Mouse (Mus musculus) hindbrain, embryonic 14.5 days (tissue): ENCODE measurements at regions not wholly inside any gene's neighbourhood (a gene's known extent, or its start where the extent isn't known, plus 50 kb on each side); places are given as distances from the start of the nearest gene placed in this dataset.
A peak's percentile ranks its signal among the peaks of the same experiment; 100 is the strongest.

Source experiments
- ATAC-seq: fragments of 200-750 bp; cut with Nextera tagmentation; 2 replicates; pipeline ENCODE4 v1.8.0; 2017; ENCODE audit warnings: moderate number of reproducible peaks, mild to moderate bottlenecking, moderate TSS enrichment, moderate library complexity; ENCODE audit not compliant: low FRiP score
- DNase-seq: peaks from one replicate; pipeline ENCODE4 v3.0.0-alpha.2; 2015; ENCODE audit warnings: low spot score
- H3K27ac ChIP-seq: fragments of 300-500 bp; sonication (generic); 2 replicates; pipeline ENCODE4 v1.5.1; 2014; ENCODE audit warnings: mild to moderate bottlenecking, moderate library complexity
- H3K27me3 ChIP-seq: fragments of 300-500 bp; sonication (generic); 2 replicates; pipeline ENCODE4 v1.6.1; 2014; ENCODE audit warnings: mild to moderate bottlenecking, low read length, mixed read lengths; ENCODE audit not compliant: control insufficient read depth, insufficient read depth
- H3K36me3 ChIP-seq: fragments of 300-500 bp; sonication (generic); replicated peaks from 2 replicates; pipeline ENCODE4 v1.6.1; 2014; ENCODE audit not compliant: control insufficient read depth, insufficient read depth
- H3K4me1 ChIP-seq: fragments of 300-500 bp; sonication (generic); replicated peaks from 2 replicates; pipeline ENCODE4 v1.6.1; 2014; ENCODE audit warnings: antibody characterized with exemption, low read length, mixed read lengths; ENCODE audit not compliant: control insufficient read depth, insufficient read depth
- H3K4me2 ChIP-seq: fragments of 300-500 bp; sonication (generic); replicated peaks from 2 replicates; pipeline ENCODE4 v1.6.1; 2014; ENCODE audit warnings: mild to moderate bottlenecking, moderate library complexity
- H3K4me3 ChIP-seq: fragments of 300-500 bp; sonication (generic); replicated peaks from 2 replicates; pipeline ENCODE4 v1.5.1; 2014; ENCODE audit warnings: mild to moderate bottlenecking, low read length
- H3K9ac ChIP-seq: fragments of 300-500 bp; sonication (generic); 2 replicates; pipeline ENCODE4 v1.6.1; 2014
- H3K9me3 ChIP-seq: fragments of 300-500 bp; sonication (generic); 2 replicates; pipeline ENCODE4 v1.6.1; 2016; ENCODE audit warnings: low read length; ENCODE audit not compliant: control insufficient read depth
- WGBS: fragments of 180-500 bp; shearing (Covaris S2); extraction: QIAGEN DNeasy Blood & Tissue Kit; methylation state at CpG from one replicate; pipeline ENCODE4 v1.1.7; 2014; 5-methylcytosine and 5-hydroxymethylcytosine counted together

DNA sequence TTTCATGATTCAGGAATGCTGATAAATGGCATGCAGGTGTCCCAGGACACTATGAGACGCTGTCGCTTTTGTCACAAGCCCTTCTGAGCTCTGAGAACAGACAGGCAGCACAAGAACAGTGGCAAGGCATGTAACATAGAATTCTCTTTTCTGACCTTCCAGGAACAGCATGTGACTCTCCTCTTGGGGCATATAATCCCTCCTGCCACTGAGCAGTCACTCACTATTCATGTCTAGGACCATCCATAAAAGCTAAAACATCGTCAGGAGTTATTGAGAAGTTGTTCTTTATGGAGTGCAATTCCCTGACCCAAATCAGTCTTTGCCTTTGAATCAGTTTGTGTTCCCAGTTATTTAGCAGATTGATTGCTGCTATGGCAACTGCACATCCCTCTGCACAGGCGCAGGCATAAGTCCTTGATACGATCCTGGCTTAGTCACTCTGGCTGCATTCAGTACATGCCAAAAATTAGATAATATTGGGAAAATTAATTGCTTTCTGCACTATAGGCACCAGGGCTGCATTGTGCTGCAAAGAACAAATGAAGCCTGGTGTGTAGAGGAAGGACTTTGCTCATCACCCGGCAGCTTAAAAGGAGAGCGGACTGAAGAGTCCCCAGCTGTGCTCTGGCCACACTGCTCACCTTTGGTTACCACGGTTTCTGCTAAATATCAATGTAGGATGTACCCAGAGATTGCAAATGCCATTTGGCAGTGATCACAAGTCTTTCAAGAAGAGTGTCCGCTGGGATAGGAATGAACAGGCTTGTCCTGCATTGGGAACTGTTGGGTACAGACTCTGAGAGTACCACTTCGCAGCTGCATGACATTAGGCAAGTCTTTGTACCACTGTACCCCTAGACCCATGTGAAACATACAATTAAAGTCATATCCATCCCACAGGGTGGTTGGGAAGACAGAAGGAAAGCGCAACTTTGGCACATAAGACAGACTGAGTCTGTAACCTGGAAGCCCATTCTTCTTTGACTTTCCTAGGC is 288.6 kb downstream of the Elavl2 start:
- Histone ChIP-seq H3K9ac (no peak overlapping the region), H3K4me3 (no peak overlapping the region), H3K4me1 (no peaks in the 10 kb centered on the region), H3K36me3 (no peaks in the 10 kb centered on the region), H3K27ac (0 out of 2 replicates have a peak overlapping the region, but pooled peaks have one; percentile 26), H3K27me3 (no peaks in the 10 kb centered on the region), H3K9me3 (no peaks in the 10 kb centered on the region), H3K4me2 (no peak overlapping the region)
- 0 out of 2 replicates have a peak, but pooled peaks have one; percentile 52 for ATAC-seq
- peak; percentile 39 for DNase-seq
- 69% methylated on average over 11 of the region's 11 CpGs for WGBS

GRCm38 (mm10) chr4:91096086-91096485 is 304.5 kb downstream of the Elavl2 start:
- no peaks in the 10 kb centered on the region for H3K4me1 ChIP-seq
- ATAC-seq (no peak), DNase-seq (no peak)
- no peaks in the 10 kb centered on the region for H3K27me3 ChIP-seq
- H3K9ac ChIP-seq, result no peak overlapping the region
- H3K36me3 ChIP-seq, result no peaks in the 10 kb centered on the region
- no peak overlapping the region for H3K4me3 ChIP-seq
- no peak overlapping the region for H3K27ac ChIP-seq
- no peaks in the 10 kb centered on the region for H3K9me3 ChIP-seq
- no peak overlapping the region for H3K4me2 ChIP-seq

DNA sequence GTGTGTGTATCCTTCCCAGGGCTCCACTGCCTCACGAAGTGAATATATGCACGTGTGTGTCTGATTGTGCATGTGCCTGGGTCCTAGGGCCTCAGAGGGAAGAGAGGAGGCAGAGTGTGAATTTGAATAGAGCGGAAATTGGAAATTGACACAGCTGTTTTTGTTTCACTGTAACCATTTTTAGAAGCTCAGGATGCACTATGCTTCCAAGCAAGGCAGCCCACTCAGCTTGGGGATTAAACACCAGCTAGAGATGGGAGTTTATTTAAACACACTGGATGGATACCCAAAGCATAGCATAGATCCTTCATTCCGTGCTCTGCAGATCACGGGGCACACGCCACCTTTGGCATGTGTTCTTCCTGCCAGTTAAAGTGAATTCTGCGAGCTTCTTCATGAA is 306.2 kb downstream of the Elavl2 start:
- H3K36me3 ChIP-seq, result no peaks in the 10 kb centered on the region
- H3K4me3 ChIP-seq, result no peak overlapping the region
- H3K27ac ChIP-seq, result no peak overlapping the region
- no peak overlapping the region for H3K9ac ChIP-seq
- ATAC-seq (no peak), DNase-seq (no peak)
- no peaks in the 10 kb centered on the region for H3K27me3 ChIP-seq
- no peaks in the 10 kb centered on the region for H3K9me3 ChIP-seq
- 90% methylated on average over 7 of the region's 7 CpGs for WGBS
- no peaks in the 10 kb centered on the region for H3K4me1 ChIP-seq
- no peak overlapping the region for H3K4me2 ChIP-seq

DNA sequence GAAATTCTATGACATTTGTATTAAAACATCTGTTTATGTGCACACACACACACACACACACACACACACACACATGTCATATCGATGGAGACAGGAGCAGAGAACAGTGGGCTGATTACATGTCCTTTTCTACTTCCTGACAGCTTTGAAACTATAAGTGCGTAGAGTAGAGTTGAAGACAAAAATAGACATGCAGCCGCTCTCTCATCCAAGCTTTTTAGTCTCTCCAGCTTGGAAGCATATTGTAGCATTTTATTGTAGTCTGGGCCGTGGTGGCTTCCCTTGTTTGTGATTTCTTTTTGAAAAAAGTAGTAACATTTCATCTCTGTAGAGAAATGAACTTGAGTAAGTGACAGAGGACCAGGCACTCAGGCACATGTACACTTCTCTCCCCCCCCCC is 306.7 kb downstream of the Elavl2 start:
- Histone ChIP-seq H3K9me3 (no peaks in the 10 kb centered on the region), H3K4me3 (no peak overlapping the region), H3K9ac (no peak overlapping the region), H3K27ac (no peak overlapping the region), H3K36me3 (no peaks in the 10 kb centered on the region), H3K4me2 (no peak overlapping the region), H3K27me3 (no peaks in the 10 kb centered on the region), H3K4me1 (no peaks in the 10 kb centered on the region)
- WGBS, result 83% methylated on average over 4 of the region's 4 CpGs
- DNase-seq (no peak), ATAC-seq (no peak)

DNA sequence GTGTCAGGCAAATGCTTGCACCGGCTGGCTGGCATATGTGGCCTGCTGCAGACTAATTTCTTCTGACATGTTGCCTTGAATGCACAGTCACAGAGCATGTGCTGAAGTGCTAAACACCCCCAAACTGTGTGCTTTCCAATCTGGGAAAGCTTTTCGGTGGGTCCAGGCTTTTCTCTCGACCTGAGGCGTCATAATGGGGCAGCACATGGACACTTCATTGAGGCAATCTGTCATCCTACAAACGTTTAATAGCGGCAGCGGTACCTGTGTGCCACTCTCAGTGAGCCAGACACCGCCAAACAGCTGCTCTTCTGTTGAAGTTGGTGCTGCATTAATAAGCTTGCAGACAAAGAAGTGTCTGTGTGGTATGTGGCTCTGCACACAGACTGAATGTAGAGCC is 308.3 kb downstream of the Elavl2 start:
- Histone ChIP-seq H3K4me1 (no peaks in the 10 kb centered on the region), H3K9ac (no peak overlapping the region), H3K27ac (peak overlapping the region; percentile 64), H3K4me2 (no peak overlapping the region; the same call in 1 of the 2 replicates), H3K27me3 (no peaks in the 10 kb centered on the region), H3K4me3 (no peak overlapping the region), H3K9me3 (no peaks in the 10 kb centered on the region), H3K36me3 (no peaks in the 10 kb centered on the region)
- WGBS, result 39% methylated on average over 8 of the region's 8 CpGs
- DNase-seq (peak; percentile 45), ATAC-seq (peak; percentile 74)

- 74% methylated on average over 3 of the region's 3 CpGs for WGBS
- no peak overlapping the region for H3K4me3 ChIP-seq
- H3K4me1 ChIP-seq, result no peaks in the 10 kb centered on the region
- no peaks in the 10 kb centered on the region for H3K36me3 ChIP-seq
- ATAC-seq (peak; percentile 9; the same call in 1 of the 2 replicates), DNase-seq (no peak)
- H3K4me2 ChIP-seq, result no peak overlapping the region
- no peaks in the 10 kb centered on the region for H3K9me3 ChIP-seq
- no peaks in the 10 kb centered on the region for H3K27me3 ChIP-seq
- H3K9ac ChIP-seq, result no peak overlapping the region
- H3K27ac ChIP-seq, result no peak overlapping the region
Observed at GRCm38 (mm10) chr4:91091910-91092309, 308.7 kb downstream of the Elavl2 start.

GRCm38 (mm10) chr4:91083950-91084349 is 316.6 kb downstream of the Elavl2 start:
- no peak for DNase-seq
- no peaks in the 10 kb centered on the region for H3K36me3 ChIP-seq
- H3K27ac ChIP-seq, result no peak overlapping the region
- H3K27me3 ChIP-seq, result no peaks in the 10 kb centered on the region
- 0 out of 2 replicates have a peak, but pooled peaks cover 4% of the 10 kb centered on the region for H3K4me1 ChIP-seq
- H3K4me3 ChIP-seq, result no peak overlapping the region
- WGBS, result 58% methylated on average over 3 of the region's 3 CpGs
- no peak for ATAC-seq
- no peaks in the 10 kb centered on the region for H3K9me3 ChIP-seq
- no peak overlapping the region for H3K9ac ChIP-seq
- no peak overlapping the region for H3K4me2 ChIP-seq

- ATAC-seq, result no peak
- Histone ChIP-seq H3K27ac (no peak overlapping the region), H3K4me1 (0 out of 2 replicates have a peak, but pooled peaks cover 4% of the 10 kb centered on the region), H3K9ac (no peak overlapping the region), H3K4me3 (no peak overlapping the region), H3K36me3 (no peaks in the 10 kb centered on the region), H3K9me3 (no peaks in the 10 kb centered on the region), H3K27me3 (no peaks in the 10 kb centered on the region), H3K4me2 (no peak overlapping the region)
- no peak for DNase-seq
- WGBS, result 81% methylated on average over 4 of the region's 4 CpGs
Observed at GRCm38 (mm10) chr4:91081447-91081846, 319.1 kb downstream of the Elavl2 start.

- Histone ChIP-seq H3K27me3 (no peaks in the 10 kb centered on the region), H3K36me3 (no peaks in the 10 kb centered on the region), H3K9me3 (no peaks in the 10 kb centered on the region), H3K4me1 (0 out of 2 replicates have a peak, but pooled peaks cover 4% of the 10 kb centered on the region), H3K9ac (no peak overlapping the region), H3K4me2 (no peak overlapping the region), H3K27ac (no peak overlapping the region), H3K4me3 (no peak overlapping the region)
- WGBS, result 15% methylated on average over 10 of the region's 10 CpGs
- DNase-seq (no peak), ATAC-seq (peak; percentile 72; the same call in 1 of the 2 replicates)
Observed at GRCm38 (mm10) chr4:91080620-91081441, 319.8 kb downstream of the Elavl2 start.
